Mouse (Mus musculus): Measurements from ENCODE around the gene Gfi1b.

Gfi1b gene

DNA sequence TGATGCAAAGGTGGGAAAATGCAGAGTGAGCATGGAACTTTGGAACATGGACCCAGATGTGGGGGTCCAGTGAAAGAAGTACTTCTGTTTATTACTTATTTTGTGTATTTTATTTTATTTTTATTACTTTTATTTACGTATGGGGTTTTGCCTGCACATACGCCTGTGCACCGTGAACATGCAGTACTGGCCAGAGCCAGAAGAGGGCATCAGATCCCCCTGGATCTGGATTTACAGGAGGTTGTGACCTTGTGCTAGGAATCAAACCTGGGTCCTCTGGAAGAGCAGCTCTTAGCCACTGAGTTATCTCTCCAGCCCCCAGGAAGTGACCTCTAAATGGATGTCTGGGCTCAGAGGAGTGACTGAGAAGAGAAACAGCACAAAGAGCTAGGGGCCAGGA is 3.1 kb upstream of the Gfi1b start:
- DNase-seq (ENCODE audit: extremely low read depth, insufficient read length, low spot score), result no peak

DNA sequence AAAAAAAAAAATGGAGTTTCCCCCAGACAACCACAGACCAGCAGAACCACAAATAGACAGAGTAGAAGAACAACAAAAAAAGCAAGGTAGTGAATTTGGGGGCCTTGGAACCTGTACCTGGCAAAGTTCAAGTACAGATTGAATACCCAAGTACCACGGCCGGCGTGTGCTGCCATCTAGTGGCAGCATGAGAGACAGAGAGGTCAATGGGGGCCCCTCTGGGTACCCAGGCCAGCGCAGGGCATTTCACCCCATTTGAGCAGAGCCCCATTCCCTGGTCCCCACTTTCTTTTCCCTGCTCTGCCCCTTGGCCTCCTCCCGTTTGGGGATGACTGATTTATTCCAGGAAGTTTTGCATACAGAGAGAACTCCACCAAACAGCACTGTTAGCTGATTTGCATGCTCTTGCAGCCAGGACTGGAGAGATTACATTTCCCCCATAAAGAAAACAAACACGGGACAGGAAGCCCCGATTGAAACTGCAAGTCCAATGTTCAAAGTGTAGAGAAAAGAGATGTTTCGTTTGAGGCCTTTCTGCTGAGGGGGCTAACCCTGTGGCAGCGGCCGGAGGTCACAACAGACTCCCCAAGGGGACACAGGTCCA is 841 bp upstream of the Gfi1b start:
- DNase-seq (ENCODE audit: extremely low read depth, insufficient read length, low spot score), result no peak

DNA sequence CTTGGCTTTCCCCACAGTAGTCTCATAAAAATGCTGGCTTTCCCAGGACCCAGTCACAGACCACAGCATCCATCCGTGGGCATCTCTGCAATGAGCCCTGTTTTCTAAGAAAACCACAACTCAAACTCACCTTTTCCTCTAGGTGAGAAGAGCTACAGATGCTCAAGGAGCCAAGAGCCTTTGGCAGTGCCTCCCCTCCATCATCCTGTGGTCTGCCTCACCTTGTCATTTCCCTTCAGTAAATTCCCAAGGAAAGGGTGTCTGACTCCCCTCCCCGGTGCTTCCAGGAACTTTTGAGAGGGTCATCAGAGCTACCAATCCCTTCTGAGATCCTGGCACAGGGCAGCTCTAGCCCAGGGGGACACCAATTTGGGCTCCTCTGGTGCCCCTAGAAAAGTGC is 671 bp downstream of the Gfi1b start:
- DNase-seq (ENCODE audit: extremely low read depth, insufficient read length, low spot score), result no peak

DNA sequence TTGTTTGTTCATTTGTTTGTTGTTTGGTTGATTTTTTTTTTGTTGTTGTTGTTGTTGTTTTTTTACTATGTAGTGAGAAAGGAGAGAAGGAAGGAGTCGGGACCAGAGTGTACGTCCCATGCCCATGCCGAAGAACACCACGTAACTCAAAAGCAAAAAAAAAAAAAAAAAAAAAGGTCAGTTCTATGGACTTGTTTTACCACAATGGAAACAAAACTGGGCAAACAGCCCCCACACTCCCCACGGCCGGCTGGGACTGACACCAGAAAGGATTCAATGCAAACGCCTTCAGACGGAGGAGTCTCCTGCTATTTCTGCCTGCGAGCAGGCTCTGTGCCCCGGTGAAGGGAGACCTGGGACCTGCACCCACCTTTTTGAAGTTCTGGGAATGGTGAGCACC is 1.3 kb downstream of the Gfi1b start:
- DNase-seq (ENCODE audit: extremely low read depth, insufficient read length, low spot score), result no peak

DNA sequence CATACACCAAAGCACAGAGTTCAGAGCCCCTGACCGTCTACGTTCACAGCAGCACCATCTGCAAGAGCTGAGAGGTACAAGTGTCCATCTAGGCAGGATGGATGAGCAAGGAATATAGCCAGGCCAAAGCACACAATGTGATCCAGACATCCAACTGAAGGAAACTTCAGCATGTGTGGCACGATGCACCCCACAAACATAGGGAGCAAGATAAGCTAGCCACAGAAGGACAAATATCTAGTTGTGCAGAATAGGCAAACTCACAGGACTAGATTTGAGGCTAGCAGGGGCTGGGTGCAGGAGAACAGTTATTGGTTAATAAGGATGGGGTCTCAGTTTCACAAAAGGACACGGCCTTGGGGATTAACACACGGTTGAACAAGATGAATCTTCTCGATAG is 2.4 kb downstream of the Gfi1b start:
- no peak for DNase-seq (ENCODE audit: extremely low read depth, insufficient read length, low spot score)

DNA sequence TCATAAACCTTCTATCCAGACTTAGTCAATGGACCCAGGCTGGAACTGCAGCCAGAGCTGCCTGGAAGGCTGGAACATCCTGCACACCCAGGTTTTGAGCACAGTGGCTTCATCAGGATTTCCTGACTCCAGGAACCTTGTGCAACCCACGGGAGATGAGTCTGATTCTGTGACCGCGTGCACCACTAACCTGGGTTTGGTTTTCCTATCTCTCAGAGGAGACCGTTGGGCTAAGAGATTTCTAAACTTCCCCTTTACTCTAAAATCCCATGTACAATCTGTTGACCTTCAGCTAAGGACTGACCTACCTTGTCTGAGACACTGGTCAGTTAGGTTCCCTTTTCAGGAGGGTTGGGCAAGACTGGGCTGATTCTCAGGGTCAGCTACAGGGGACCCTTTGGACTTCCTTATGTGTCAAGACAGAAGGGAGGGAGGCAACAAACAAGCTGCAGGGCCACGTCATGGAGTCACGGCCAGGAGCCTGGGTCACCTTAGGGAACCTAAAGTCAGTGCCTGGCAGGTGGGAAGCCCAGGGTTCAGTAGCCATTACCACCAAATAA is 2.9 kb downstream of the Gfi1b start:
- DNase-seq (ENCODE audit: extremely low read depth, insufficient read length, low spot score), result no peak

DNA sequence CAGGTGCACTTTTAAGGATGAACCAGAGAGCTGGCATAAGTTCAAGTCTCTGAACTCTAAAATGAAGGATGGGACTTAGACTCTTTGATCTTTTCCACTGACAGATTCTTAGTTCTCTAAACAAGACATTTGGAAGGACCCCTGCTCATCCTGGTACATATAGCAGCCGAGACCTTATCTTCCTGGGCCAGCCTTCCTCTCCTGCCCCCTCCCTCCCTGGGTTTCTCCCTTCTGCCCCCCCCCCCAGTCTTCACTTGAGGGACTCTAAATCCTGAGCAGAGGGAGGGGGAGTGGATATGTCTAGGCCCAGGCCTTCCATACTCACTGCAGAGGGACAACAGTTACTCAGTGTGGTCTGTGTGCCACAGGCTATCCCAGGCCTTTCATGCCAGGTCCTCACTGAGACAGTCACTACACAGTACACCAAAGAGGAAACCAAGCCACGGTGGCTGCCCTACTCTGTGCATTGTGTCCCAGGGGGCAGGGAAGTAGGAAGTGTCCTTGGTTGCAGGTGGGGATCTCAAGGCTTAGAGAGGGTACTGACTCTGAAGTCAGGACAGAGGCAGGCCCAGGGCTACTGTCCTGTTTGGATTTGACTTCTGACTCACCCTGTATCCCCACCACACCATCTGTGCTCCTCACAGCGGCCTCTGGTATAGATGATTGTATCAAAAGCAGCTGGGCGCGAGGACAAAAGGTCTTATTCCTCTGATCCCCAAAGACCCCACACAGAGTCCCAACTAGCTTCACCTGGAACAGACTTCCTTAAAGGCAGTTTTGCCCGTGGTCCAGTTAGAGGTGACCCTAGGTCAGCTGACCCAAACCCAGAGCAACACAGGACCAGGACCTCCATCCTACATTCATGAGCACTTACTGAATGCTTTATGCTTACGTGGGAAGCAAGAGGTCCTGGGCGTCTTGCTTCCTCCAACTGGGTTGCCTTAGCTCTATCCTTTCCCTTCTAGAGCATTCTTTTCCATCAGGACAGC is 4.0 kb downstream of the Gfi1b start:
- no peak for DNase-seq (ENCODE audit: extremely low read depth, insufficient read length, low spot score)

DNA sequence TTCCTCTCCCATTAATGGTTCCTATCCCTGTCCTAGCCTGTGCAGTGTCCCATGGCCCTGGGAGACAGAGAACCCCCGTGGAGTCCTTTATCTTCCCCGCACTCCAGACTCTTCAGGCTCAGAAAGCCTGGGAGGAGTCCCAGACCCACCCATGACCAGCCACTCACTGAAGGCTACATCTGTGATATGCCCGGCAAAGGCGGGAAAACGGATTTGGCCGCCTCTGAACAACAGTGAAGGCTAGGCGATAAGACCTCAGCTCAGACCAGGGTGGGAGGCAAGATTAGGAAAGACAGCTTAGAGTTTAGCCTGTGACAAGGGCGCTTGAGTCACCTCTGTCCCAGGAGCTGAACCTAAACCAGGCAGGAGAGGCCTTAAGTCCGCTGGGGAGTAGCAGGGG is 4.9 kb downstream of the Gfi1b start:
- DNase-seq (ENCODE audit: extremely low read depth, insufficient read length, low spot score), result no peak

DNA sequence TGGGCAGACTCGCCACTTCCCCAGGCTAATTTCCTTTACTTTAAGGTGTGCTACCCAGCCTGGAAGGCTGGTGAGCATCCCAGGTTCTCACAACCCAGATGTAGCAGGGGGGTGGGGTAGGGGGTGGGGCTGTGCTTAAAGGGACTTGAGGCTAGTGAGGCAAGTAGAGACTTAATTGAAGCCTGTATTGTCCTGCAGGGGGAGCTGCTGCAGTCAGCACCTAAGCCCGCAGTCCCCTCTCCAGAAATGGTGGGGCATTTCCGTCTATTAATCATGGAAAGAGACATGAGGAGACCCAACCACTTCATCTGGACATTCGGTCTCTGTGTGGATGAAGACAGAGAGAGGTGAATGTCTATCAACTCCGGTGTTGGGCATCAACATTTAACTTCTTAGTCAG is 5.4 kb downstream of the Gfi1b start:
- no peak for DNase-seq (ENCODE audit: extremely low read depth, insufficient read length, low spot score)

DNA sequence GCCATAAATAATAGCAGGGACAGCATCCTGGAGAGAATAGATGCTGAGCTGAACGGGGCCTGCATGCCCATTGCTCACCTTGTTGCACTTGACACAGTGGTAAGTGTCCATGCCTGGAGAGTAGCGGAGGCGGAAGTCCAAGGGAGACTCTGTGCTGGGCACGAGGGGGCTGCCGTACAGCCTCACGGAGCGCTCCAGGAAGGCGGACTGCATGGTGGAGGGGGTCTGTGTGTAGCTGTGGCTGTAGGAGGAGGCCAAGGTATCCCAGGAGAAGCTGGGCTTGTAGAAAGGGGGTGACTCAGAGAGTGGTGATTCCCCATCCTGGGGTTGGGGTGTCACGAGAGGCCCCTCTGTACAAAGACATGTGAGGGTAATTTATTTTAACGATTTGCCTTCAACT is 8.2 kb downstream of the Gfi1b start:
- no peak for DNase-seq (ENCODE audit: extremely low read depth, insufficient read length, low spot score)

DNA sequence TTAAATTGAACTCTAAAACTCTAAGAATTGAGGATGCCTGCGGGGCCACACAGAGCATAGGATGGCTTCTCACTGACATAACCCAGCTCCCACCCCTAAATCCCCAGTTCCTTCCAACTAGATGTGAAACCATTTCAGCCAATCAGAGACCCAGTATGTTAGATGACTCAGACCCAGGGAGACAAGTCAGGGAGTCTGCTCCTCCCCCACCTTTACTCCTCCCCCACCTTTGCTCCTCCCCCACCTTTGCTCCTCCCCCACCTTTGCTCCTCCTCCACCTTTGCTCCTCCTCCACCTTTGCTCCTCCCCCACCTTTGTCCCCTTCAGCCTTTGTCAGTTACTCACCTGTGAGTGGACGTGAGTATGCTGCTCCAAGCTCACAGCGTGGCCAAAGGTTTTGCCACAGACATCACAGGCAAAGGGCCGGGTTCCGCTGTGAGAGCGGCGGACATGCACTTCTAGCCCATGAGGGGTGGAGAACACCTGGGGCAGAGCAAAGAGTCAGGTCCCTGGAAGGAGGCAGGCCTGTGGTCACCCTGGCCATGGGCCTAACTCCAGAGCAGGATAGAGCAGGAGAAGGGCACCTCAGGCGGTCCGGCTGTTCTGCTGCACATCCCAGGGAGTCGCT is 9.2 kb downstream of the Gfi1b start:
- DNase-seq (ENCODE audit: extremely low read depth, insufficient read length, low spot score), result no peak

DNA sequence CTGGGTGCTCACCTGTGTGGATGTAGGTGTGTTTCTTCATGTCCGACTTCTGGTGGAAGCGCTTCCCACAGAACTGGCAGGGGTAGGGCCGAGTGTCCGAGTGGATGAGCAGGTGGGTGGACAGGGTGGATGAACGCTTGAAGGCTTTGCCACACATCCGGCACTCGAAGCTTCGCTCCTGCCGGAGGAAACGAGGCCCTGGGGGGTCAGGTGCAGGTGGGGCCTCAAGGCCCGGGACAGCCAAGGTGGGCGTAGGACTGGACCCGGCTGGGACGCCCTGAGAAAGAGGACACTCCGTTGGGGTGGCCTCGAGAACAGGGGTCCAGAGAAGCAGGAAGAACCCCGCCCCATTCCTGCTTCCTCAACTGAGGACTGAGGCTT is 10.4 kb downstream of the Gfi1b start:
- DNase-seq (ENCODE audit: extremely low read depth, insufficient read length, low spot score), result no peak

DNA sequence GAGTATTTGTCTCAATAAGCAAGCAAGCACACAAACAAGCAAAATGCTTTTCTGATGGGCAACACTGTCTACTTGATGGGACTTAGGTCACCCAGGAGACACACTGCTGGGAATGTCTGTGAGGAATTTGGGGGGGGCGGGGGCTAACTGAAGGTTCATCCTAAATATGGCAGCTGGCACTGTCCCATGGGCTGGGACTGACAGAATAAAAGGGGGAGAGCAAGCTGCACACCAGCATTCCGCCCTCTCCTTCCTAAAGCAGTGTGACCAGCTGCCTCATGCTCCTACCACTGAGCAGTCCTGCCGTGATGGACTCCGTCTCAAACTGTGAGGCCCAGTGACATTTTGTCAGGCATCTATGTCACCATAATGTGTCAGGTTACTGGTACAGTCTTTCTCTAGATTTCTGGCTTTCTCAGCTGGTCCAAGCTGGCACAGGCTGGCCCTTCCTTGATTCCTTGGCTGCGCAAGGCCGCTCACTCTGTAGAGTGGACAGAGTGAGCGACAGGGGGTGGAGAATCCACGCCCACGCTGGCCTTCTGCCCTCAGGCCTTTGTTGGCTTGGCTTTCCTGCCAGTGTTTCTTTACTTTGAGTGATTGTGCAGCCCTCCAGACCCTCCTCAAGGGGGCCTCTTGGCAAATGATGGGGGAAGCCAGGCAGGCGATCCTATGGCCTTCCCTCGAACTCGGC is 10.9 kb downstream of the Gfi1b start:
- DNase-seq (ENCODE audit: extremely low read depth, insufficient read length, low spot score), result no peak

DNA sequence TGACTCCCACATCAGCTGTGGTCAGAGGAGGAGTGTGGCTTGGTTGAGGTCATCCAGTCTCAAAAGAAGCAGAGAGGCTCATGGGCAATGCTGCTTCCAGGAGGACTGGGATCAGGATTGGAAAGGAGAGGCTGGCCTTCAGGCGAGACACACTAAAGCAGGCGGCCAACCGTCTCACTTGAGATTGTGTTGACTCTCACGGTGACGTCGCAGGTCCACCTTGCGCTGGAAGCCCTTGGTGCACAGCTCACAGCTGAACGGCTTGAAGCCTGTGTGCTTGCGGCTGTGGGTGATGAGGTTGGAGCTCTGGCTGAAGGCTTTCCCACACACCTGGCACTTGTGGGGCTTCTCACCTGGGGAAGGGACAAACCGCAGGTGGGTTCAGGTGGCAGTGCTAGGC is 11.9 kb downstream of the Gfi1b start:
- DNase-seq (ENCODE audit: extremely low read depth, insufficient read length, low spot score), result no peak

DNA sequence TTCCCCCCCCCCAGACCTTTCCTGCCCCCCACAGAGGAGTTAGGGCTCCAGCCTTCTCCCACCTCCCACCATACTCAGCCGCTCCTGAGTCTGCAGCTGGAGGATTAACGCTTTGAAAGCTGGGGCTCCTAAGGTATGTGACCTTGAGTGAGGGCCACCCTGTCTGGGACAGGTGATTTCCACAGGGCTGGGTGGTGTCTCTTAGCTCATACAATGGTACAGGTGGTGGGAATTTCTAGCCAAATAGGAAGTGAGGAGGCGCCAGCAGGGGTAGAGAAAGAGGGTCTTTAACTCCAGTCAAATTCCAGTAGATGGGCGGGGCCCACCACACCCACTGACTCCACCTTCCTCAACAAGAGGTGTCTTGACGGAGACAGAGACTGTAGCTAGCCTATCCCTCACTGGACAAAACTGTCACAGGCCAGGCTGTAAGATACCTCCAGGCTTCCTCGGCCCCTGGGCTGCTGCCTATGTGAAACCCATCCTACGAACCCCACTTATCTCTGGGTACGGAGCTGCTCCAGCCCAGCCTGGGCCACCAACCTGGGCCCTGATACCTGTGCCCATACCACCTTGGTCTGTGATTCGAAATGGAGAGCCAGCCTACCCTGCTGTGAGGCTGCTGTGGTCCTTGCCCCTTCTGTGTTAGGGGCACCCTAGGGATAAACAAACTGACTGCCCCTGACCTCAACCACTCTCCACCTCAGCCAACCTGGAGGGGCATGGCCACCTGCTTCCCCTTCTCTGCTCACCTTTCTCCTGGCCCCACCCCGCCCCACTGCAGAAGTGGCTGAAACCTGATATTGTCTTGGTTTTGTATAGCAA is 14.2 kb downstream of the Gfi1b start:
- no peak for DNase-seq (ENCODE audit: extremely low read depth, insufficient read length, low spot score)

DNA sequence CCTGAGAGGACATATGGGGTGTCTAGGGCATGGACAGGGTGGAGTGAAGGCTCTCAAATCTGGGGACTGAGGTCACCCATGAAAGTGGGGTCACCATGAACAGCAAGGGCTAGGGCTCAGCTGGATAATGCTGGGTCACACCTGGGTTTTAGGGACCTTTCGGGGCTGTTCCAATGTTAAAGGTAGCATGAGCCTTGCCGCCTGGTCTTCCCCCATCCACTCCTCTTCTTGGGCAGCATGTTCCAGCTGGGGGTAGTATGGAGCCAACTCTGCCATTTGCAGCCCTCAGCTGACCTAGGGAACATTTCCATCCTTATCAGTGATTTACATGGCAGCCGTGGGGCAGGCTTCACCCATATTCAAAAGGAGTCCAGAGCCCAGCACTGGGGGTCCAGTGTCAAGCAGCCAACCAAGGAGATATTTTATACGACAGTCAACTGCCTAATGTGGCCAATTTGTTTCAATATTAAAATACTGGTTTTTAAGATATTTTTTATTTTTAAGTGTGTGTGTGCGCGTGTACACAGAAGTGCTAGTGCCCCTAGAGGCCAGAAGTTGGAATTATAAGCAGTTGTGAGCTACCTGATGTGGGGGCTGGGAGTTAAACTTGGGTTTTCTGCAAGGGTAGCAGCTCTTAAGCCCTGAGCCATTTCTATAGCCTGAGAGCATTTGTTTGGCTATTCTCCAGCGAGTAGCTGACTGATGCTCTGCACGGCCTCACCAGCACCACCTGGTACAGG is 15.0 kb downstream of the Gfi1b start:
- DNase-seq (ENCODE audit: extremely low read depth, insufficient read length, low spot score), result no peak

DNA sequence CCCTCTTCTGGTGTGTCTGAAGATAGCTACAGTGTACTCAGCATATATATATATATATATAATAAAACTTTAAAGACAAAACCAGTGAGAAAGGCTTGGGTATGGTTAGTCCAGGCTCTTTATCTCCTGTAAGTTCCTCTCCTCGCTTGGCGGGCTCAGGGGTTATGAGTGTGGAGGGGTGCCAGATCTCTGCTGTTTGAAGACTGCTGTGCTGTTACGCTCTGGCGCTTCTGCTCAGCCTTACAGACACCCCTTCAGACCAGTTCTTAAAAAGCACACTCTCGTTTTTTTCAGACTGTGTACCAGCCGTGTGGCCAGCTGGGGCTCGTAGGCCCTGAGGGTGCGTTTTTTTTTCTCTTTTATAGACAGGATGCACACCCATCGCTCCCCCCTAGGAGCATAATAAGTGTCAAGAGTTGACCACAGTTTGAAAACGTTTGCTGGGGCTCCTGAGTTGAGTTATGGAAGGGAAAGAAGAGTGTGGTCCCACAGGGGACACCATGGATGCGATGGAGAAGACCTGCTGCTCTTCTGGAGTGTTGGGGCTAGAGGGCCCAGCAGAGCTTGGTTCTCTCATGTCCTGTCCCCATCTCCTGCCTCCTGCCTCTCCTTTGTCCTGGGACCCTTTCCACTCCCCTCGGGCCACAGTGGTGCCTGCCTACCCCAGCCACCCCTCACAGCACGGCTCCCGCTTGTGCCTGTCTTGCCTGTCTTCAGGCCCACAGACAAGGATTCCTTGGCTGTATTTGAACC is 15.8 kb downstream of the Gfi1b start:
- DNase-seq (ENCODE audit: extremely low read depth, insufficient read length, low spot score), result no peak

DNA sequence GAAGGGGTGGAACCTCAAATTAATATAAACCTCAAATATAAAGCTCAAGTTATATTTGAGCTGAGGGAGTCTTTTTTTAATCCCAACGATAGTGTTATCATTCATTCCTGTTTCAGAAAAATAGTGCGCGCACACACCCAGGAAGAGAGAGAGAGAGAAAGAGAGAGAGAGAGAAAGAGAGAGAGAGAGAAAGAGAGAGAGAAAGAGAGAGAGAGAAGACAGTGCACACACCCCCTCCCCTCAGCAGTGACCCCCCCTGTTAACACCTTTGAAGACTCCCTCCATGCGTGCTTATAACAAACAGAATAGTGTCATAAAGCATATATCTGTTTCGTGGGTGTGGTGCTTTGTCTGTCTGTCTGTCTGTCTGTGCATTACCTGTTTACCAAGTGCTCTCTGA is 18.2 kb downstream of the Gfi1b start:
- DNase-seq (ENCODE audit: extremely low read depth, insufficient read length, low spot score), result no peak
